Mouse (Mus musculus): ENCODE data around the gene Rnase1. TPM values are rescaled to one million over a fixed set of nuclear protein-coding genes. Genes with fewer than 3 reads are reported as not detected.
A peak's percentile ranks its signal among the peaks of the same experiment; 100 is the strongest.
"Not testable (repeated sequence)": the region's sequence is repeated elsewhere in the genome, so short reads cannot be mapped to it uniquely, and the experiment has no call there.

Rnase1 gene
- total RNA-seq (2021) = not detected
- long read RNA-seq, experiment 1 = 0 reads
- long read RNA-seq, experiment 2, transcript Rnase1-201 (2 exons, 992 nt) = major isoform, 118 of 123 reads
- long read RNA-seq, experiment 2, partial matches to known transcripts = 5 of 123 reads
- long read RNA-seq, experiment 2, other reads (novel, unspliced or antisense) = 0 of 123 reads

DNA sequence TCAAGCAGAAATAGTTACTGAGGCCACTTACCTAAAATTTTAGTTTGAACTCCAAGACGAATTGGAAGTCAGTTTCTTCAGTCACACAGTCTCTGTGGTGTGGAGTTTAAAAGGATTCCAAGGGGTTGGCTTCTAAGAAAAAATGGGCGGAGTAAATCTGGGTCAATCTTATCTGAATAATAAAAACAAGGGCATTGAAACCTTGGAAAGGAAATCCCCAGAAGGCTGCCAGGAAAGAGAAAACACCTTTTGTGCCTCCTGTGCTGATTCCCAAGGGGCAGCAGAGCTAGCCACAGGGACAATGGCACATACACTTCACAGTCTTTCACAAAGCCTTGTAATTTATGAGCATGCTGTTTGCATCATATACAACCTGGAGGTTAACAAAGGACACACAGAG lies at the start of gene Rnase1:
Rnase1 (minus strand) TSS at position 101 of the 400 bp plus-strand sequence.
- no peak for DNase-seq

DNA sequence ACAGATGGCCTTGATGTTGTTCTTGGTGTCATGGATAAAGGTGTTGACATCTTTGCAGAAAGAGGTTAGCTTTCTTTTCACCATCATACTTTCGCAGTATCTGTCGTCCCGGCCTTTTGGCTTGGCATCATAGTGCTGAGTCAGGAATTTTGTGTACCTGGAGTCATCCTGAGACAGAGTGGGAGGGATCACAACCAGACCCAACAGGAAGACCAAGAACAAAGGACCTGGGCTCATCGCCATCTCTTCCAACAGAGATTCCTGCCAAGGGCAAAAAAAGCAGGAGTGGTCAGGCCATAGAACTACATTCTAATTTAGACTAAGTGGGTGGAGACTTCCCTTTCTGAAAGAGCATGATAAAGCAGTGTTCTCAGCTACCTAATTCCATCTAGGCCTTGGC lies 49.1 kb upstream of the Rnase1 start:
- peak; percentile 4 to 21 for DNase-seq

DNA sequence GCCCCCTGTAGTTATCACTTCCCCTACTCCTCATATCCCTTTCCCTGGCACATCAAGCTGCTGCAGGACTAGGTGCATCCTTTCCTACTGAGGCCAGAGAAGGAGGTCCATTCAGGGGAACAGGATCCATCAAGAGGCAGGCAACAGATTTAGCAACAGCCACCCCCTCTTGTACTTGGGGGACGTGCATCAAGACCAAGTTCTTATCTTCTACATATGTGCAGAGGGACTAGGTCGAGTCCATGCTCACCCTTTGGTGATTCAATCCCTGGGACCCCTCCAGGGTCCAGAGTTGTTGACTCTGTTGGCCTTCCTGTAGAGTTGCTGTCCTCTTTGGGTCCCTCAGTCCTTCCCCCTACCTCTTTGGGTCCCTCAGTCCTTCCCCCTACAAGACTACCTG lies 34.5 kb upstream of the Rnase1 start:
- not testable (repeated sequence) for DNase-seq

DNA sequence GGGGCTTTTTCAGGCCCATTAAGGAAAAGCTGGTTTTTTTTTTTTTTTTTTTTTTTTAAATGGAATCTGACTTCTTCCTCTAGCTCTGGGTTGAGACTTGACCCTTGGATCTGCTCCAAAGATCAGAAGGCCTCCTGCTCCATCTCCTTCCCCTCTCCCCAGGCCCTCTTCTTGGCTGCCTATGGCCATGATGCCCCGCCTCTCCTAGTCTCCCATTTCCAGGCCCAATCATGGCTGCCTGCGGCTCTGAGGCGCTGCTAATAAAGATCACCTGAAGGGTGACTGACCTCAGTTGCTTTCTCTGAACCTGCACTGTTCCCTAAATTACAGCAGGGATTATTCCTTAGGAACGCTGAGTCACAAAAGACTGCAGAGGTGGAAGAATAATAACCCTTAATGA lies 27.3 kb upstream of the Rnase1 start:
- no peak for DNase-seq

DNA sequence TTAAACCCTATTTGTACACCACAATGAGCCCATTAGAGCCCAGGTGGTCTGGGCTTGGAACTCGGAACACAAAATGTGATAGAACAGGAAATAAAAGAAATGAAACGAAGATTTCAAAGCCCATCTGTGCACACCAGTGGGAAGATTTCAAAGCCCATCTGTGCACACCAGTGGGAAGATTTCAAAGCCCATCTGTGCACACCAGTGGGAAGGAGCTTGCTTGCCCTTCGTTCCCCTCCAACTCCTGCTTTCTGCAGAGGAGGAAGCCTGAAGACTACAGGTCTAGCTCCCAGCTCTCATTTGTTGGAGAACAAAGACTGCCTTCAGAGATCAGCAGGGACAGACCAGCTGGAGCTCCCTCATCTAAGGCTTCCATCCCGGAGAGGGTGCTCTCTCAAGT lies 26.4 kb upstream of the Rnase1 start:
- DNase-seq = not testable (repeated sequence)

DNA sequence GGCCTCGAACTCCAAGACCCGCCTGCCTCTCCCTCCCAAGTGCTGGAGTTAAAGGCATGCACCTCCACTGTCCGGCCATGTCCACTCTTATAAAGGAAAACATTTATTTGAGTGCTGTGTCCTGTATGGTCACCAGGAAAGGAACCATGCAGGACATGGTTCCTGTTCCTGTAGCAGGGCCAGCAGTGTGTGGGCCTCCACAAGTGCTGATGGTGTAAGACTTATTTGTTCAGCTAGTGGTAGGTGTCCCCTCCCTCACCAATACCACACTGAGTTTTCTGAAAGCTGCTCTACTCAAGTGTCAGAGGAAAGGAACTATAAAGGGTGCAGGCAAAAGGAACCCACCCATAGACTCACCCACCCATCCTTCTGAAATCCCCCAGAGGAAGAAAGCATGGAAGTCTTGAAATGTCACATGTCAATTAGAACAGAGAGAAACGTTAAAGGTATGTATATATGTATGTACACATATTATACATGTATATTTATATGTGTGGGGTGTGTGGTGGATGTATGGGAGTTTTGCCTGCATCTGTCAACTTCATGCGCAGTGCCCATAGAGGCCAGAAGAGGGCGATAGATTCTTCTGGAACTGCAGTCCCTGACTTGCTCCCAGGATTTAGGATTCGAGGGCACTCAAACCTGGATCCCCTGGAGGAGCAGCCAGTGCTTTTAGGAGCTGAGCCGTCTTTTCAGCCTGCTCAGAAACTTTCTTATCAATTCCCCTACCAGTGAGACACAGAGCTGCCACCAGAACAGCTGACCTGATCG lies 25.7 kb upstream of the Rnase1 start:
- peak; percentile 43 for DNase-seq

DNA sequence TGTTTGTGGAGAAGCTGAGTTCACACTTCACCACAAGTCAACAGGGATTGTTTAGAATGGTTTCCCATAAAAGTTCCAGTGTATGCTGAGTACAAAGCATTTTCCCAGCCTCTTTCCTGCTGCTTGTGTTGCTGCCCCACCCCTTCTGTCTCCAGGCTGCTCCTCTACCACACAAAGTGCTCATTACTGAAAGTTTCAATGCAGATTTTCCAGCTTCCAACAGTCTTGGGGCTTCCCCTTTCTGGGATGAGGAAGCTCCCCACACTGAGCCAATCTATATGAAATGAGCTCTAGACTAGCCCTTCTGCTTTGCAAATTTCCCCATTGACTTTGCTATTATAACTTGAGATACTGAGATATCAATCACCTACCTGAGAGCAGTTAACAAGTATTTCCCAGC lies 19.5 kb upstream of the Rnase1 start:
- DNase-seq = no peak

DNA sequence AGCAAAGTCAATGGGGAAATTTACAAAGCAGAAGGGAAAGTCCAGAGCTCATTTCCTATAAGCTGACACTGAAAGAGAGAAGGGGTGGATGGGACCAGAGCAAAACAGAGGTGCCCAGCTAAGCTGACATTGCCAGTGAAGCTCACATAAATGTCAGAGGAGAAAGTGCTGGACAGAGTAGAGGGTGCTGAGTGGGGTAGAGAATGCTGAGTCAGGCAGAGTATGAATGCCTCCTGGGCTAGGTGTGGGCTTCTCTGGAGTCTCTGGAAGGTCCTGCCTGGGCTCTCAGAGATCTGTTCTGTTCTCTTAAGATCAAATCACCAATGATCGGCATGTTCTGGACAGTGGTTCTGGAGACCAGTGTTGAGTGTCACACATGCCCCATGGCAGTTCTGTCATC lies 18.9 kb upstream of the Rnase1 start:
- DNase-seq = no peak

DNA sequence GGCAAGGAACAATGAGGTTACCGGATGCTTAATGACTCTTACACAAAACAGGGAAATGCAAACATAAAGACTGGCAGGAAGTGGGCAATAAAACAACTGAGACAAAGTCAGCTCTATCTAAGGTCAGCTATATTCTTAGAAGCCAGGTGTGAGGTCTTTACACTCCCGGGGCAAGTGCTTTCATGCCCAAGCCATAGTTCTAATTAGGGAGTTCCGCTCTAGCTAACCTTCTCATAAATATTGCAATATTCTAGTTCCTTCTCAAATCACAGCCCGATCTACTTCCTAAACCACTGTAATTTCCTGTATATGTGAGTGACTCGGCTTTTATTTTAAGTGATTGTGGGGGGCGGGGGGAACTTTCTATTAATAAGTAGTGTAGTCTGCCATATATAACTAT lies 16.7 kb upstream of the Rnase1 start:
- not testable (repeated sequence) for DNase-seq

DNA sequence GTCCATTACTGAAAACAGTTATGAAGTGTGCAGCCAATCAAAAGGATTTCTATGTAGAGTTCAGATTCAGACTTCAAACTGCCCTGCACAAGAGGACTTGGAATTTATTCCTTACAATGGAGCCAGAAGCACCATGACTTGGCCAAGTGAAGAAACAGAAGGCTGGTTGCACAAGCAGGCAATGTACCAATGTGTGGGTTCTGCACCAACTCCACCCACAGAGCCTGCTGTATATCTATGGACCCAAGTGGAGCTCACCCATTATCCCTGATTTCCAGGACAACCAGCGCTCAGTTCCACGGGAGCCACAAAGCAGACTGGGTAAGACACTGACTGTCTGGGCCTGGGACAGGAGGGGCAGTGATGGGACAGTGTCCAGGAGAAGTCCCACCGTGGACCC lies 15.4 kb upstream of the Rnase1 start, which contains the start of gene Rnase2b:
Rnase2b (plus strand) TSS at position 285 of the 400 bp plus-strand sequence.
- peak in 1 of 2 experiments; percentile 15 for DNase-seq

DNA sequence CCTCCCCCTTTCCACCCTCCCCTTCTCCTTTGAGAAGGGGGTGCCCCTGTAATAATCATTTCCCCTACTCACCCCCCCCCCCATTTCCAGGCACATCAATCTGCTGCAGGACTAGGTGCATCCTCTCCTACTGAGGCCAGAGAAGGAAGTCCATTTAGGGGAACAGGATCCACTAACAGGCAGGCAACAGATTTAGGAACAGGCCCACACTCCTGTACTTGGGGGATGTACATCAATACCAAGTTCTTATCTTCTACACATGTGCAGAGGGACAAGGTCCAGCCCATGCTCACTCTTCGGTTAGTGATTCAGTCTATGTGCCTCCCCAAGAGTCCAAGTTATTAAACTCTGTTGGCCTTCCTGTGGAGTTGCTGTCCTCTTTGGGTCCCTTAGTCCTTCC lies 10.5 kb upstream of the Rnase1 start:
- DNase-seq = no peak

DNA sequence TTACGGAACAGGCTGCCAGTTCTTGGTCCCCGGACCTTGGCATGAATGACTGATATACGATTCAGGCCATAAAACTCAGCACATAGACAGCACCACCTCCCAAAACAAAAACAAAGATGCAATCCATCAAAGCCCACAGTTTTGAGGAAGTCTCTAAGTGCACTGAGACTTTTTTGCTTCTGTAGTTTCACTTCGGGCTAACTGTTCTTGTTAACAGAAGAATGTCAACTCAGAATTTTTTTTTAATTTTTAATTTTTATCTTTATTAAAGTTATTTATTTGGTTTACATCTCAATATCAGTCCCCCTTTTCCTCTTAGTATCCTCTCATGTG lies 10.1 kb upstream of the Rnase1 start:
- no peak for DNase-seq

DNA sequence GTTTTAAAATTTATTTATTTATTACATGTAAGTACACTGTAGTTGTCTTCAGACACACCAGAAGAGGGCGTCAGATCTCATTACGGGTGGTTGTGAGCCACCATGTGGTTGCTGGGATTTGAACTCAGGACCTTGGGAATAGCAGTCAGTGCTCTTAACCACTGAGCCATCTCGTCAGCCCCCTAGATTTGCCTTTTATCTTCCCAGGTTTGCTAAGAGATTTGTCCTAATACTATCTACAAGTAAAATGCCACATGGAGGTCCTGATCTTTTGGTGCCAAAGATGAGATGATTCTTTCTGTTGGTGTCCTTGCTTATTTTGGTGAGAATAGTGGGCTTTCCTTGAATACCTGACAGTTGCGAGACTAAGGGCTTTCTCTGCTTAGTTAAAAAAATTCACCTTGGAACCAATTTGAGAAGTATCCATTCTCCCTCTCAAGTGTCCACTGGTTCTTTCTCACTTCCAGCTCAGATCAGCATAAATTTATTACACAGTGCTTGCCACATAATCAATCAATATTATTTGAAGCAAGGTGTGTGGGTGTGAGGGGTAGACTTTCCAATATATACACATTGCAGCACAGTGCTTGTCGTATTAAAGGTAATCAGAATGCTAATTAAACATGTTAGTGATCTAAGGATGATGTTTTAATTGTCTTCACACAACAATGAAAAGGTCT lies 9.6 kb upstream of the Rnase1 start:
- no peak for DNase-seq

DNA sequence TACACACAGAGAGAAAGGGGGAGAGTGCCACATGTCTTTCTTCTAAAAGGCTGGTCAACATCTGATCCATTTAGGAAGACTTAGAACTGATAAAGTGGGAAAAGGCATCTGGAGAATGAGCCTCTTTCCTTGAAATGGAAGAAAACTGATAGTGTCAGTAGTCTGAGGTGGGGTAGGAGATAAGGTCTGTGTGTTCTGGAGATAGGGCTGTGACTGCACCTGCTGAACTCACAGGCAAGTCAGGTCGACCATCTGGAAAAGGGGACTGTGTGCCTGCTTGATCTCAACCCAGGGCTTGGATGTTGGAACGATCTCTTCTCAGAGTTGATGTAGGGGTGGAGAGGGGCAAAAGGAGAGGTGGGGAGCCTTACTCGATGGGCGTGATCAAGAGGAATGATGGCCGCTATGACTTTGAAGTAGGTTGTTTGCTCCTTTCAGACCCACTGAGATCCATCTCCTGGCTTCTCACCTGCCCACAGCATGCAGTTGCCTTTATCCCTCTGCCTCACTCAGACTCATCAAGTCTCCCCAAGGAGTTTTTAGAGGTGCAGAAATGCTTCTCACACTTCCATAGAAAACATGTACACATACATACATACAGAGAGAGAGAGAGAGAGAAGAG lies 5.8 kb upstream of the Rnase1 start:
- no peak for DNase-seq

DNA sequence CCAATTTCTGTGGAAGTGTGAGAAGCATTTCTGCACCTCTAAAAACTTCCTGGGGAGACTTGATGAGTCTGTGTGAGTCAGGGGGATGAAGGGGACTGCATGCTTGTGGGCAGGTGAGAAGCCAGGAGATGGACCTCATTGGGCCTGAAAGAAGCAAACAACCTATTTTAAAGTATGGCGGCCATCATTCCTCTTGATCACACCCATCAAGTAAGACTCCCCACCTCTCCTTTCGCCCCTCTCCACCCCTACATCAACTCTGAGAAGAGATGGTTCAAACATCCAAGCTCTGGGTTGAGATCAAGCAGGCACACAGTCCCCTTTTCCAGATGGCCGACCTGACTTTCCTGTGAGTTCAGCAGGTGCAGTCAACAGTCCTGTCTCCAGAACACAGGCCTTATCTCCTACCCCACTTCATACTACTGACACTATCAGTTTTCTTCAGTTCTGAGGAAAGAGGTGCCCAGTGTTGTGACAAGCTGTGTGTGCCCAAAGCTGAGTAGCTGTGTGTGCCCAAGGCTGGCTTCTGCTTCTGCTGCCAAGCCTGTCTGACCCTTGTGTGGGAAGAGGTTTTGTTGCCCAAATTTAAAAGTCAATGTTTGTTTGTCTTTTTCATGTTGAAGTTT lies 3.7 kb upstream of the Rnase1 start:
- DNase-seq = no peak

DNA sequence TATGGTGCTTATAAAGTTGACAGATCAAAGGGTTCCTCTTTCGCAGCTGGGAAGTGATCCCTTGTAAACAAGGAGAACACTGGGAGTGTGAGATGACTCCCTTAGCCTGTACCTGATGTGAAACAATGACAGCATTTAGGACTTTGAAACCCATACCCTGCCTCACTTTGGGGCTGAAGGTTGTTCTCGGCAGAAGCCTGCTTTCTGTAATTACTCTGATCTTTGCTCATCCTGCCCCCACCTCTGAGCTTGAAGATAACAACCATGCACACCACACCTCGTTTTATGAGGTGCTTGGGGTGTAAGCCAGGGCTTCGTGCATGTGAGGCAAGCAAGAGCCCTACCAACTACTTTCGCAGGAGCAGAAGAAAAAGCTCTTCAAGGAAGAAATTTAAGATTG lies 2.6 kb upstream of the Rnase1 start:
- no peak for DNase-seq

DNA sequence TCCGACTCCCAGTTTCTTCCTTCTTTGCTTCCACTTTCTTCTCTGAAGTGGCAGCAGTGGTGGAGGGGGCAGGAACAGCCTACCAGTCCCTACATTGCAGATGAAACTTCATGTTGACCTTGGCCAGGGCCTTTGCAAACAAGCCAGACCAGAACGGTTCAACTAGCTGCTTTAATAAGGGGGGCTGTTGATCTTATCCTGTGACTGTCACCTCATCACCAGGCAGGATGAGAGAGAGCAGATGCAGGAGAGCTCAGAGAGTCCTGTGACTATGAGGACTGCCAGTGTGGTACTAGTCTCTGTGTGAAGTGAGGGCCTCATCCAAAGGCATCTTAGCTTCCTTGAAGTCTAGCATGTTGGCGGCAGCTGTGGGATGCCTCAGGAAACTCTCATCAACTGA lies 1.4 kb upstream of the Rnase1 start:
- no peak for DNase-seq

DNA sequence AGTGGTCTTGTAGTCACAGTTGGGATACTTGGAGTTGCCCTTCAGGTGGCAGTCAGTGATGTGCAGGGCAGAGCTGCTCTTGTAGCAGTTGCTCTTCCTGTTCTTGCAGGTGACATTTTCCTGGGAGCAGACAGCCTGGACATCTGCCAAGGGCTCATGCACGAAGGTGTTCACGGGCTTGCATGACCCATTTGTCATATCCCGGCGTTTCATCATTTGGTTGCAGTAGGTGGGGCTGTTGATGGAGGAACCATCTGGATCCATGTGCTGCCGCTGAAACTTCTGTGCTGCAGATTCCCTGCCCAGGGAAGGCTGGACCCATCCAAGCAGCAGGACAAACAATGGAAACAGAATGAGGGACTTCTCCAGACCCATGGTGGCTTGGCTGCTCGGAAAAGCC lies 1.1 kb downstream of the Rnase1 start:
- no peak for DNase-seq

DNA sequence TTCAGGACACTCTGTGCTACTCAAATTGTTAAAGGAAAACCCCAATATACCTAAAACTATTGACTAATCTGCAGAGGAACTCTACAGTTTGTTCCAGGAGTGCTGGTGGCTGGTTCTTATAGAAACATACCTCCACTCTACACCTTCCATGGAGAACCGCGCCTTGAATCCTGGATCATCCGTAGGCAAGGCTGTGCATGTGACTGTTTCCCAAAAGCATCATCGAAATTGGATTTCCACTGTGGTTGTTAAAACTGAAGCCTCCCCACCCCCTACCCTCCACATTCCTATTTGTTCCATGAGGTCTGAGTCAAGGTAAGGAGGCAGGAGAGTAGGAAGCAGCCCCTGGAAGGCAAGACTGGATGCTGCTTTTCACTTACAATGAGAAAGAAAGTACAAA lies 2.1 kb downstream of the Rnase1 start:
- DNase-seq = no peak

DNA sequence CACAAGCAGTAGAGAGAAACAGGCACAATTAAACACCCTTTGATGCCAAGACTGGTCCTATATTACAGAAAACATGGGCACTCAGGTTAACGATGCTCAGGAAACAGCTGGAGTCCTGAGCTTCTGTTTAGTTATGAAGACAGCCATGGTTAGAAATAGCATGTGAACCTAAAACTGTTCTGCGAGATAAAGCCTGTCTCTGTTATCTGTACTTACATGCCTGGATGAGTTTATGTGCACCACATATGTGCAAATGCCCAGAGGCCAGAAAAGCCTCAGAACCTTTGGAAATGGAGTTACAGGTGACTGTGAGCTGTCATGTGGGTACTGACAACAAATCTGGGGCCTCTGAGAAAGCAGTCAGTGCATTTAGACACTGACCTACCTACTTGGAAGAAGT lies 2.6 kb downstream of the Rnase1 start:
- DNase-seq = no peak

DNA sequence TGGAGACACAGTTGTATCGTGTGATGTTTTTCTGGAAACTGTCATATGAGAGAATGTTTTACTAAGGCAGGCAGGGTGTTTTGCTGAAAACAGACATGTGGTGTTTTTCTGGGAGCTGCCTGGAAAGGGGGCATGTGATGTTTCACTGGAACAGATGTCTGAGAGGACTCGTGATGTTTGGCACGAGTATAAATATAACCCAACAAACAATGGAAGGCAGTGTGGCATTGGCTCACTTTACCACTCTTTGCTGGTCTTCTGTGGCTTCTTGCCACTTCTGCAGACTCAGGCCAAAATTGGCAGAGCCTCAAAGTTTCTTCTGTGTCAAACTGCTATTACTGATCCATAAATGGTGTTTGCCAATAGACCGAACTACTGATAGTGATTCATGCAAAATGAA lies 3.3 kb downstream of the Rnase1 start:
- DNase-seq = no peak

DNA sequence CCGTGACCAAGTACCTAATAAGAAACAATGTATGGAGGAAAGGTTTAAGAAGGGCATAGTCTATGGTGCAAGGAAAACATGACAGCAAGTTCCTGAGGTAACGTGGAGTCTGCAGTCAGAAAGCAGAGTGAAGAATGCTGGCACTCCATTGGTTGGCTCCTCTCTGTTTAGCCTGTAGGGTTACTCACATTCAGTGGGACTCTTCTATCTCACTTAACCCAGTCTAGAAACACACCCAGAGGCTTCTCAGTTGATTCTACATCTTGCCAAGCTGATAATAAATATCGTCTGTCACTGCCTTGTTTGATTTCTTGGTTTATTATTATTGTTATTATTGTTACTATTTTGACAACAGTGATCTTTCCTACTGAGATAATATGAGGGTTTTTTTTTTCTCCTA lies 4.0 kb downstream of the Rnase1 start:
- DNase-seq = no peak

DNA sequence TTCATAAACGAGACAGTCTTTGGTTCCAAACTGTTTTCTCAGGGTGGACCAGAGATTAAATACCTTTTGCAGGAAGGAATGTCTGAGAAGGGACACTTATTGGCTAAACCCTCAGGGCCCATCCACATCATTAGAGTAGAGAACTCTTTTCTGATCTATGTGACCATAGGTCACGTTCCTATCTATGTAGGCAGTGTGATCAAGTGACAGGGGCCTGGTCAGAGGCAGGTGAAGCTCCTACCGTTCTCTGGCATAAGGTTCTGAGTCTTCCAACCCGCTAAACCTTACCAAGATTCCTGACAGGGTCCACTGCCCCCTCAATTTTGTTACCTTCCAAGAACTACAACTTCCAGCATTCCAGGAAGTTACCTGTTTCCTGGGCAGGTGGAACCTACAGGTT lies 4.5 kb downstream of the Rnase1 start:
- DNase-seq = no peak

Measured in adrenal gland, postnatal 36 days (tissue).